Mouse (Mus musculus): Measurements from ENCODE around the gene Scarb2. TPM values are rescaled to one million over a fixed set of nuclear protein-coding genes. Genes with fewer than 3 reads are reported as not detected.

Gene Scarb2
- total RNA-seq, 1 experiment from 2014 or later: 73.7 TPM

Small RNA genes lying within 50 kb of the gene (microRNA-seq; reads per million reads assigned to microRNA genes)
- 0 reads per million in 2 experiments for gene Mir6415

Other genes with a start within 250 kb of the Scarb2 start
- gene Naaa, start 228.7 kb downstream of the Scarb2 start, total RNA-seq (2021): 19.6 and 26.8 TPM in 2 replicates
- 30.5 and 42.2 TPM in 2 replicates for gene Sdad1, start 196.4 kb downstream of the Scarb2 start, total RNA-seq (2021)
- gene Cxcl9, start 178.8 kb downstream of the Scarb2 start, total RNA-seq (2021): 1.0 and 2.1 TPM in 2 replicates
- 91.5 and 131 TPM in 2 replicates for gene Art3, start 175.0 kb downstream of the Scarb2 start, total RNA-seq (2021)
- gene Cxcl10, start 157.9 kb downstream of the Scarb2 start, total RNA-seq (2021): 0.52 and 3.2 TPM in 2 replicates
- gene Nup54, start 71.6 kb downstream of the Scarb2 start, total RNA-seq (2021): 37.2 and 42.1 TPM in 2 replicates
- gene Fam47e, start 48.2 kb upstream of the Scarb2 start, total RNA-seq (2021): not detected in 2 replicates
- gene Stbd1, start 96.2 kb upstream of the Scarb2 start, total RNA-seq (2021): 5.7 and 8.7 TPM in 2 replicates
- 0.37 and 0.68 TPM in 2 replicates for gene Ccdc158, start 168.4 kb upstream of the Scarb2 start, total RNA-seq (2021)
- gene Shroom3, start 176.6 kb upstream of the Scarb2 start, total RNA-seq (2021): 7.6 and 7.9 TPM in 2 replicates

Measured in adrenal gland, postnatal 14 days (tissue).